ENCODE assay signal across 16 mouse cellular contexts in the genomic region with DNA sequence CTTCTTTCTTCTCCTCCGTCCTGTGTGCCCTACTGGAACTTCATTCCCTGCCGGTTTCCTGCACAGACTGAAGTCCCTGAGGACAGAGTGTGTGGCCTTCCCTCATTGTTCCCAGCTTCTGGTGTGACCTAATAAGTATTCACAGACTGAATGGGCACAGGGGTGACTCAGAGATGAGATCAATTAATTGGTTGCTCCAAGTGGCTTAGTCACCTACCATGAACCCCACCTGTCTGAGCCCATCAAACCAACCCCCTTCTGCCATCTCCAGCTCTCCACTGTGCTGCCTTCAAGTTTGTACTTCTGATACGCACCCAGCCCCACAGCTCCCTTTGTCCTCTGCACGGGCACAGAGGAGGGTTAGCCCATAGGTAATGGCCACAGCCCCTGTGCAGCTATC.
"Had no signal": no experiment of that assay in that cellular context is flagged by ENCODE, and none has a peak within 500 bp of the region (broad histone marks: within the 10 kb centered on the region; RNA-seq: fewer than 3 reads in every experiment).

No protein-coding gene starts in this region.

- H3K4me2 ChIP-seq: lung, embryonic 14.5 days; midbrain, embryonic 13.5 days; neural tube, embryonic 12.5 days; stomach, embryonic 15.5 days had no signal

- H3K9ac ChIP-seq: liver, embryonic 14.5 days; lung, embryonic 14.5 days; midbrain, embryonic 13.5 days; neural tube, embryonic 12.5 days; stomach, embryonic 15.5 days had no signal

- H3K4me1 ChIP-seq: stomach, embryonic 15.5 days had no signal

- ATAC-seq: midbrain, embryonic 13.5 days; midbrain, embryonic 16.5 days had no signal

- H3K36me3 ChIP-seq: midbrain, embryonic 10.5 days; midbrain, embryonic 13.5 days; neural tube, embryonic 12.5 days; stomach, embryonic 15.5 days had no signal

- H3K27ac ChIP-seq: liver, embryonic 14.5 days; midbrain, embryonic 10.5 days; midbrain, embryonic 13.5 days; neural tube, embryonic 12.5 days; stomach, embryonic 15.5 days; stomach, postnatal 0 days had no signal

- DNase-seq: lung, adult 18-20 months; lung, embryonic 14.5 days; lung, postnatal 10 days; lung, postnatal 4 days; retina, postnatal 1 day; right cerebral cortex, postnatal 14 days; thymus, adult 2 months; thymus, postnatal 25 days; thymus, postnatal 4 days had no signal

- H3K4me3 ChIP-seq: midbrain, embryonic 10.5 days; midbrain, embryonic 13.5 days; neural tube, embryonic 12.5 days; stomach, embryonic 15.5 days had no signal

- H3K9me3 ChIP-seq: midbrain, embryonic 10.5 days; midbrain, embryonic 13.5 days; stomach, embryonic 15.5 days had no signal
